Mouse (Mus musculus): ENCODE measurements around the gene Igsf21. TPM values are rescaled to one million over a fixed set of nuclear protein-coding genes. Genes with fewer than 3 reads are reported as not detected.

The Igsf21 gene
- total and polyA plus RNA-seq, 2 experiments from 2014 or later = 125 to 176 TPM

DNA sequence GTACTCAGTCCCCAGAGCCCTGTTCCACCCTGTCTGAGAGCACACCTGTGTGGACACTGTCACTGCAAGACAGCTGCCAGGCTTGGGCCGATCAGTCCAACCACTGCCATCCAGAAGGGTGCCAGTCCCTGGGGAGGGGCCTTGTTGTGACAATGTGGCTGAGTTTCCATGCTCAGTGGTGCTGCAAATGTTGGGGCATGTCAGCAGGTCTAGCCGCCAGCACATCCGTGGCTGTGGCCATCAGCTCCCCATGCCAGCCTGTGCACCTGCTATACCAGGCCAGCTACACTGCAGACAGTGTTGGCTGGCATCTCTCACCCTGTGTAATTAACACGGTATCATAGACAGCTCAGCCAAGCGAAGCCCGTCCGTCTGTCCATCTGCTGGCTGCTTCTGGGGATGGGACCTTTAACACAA, 129.3 kb downstream of the Igsf21 start:
- no peak for TF ChIP-seq CTCF (IDR thresholded peaks at IDR 0.05; ENCODE audit: low read depth)
- Histone ChIP-seq H3K4me3 (ENCODE audit: low read length) (no peak overlapping the region), H3K9me3 (ENCODE audit: low read length) (no peaks in the 10 kb centered on the region), H3K9ac (replicated peaks; ENCODE audit: low read length) (no peak overlapping the region), H3K4me1 (ENCODE audit: insufficient read depth, low read length) (no peaks in the 10 kb centered on the region), H3K27me3 (ENCODE audit: insufficient read depth, low read length) (no peaks in the 10 kb centered on the region), H3K4me2 (ENCODE audit: low read depth, low read length) (no peak overlapping the region), H3K27ac (peak overlapping the region; percentile 58), H3K36me3 (ENCODE audit: insufficient read depth, low read length) (no peaks in the 10 kb centered on the region)
- WGBS = 59% methylated on average over 7 of the region's 7 CpGs
- DNase-seq (ENCODE audit: low spot score) (peak; percentile 81), ATAC-seq (peak; percentile 88)

DNA sequence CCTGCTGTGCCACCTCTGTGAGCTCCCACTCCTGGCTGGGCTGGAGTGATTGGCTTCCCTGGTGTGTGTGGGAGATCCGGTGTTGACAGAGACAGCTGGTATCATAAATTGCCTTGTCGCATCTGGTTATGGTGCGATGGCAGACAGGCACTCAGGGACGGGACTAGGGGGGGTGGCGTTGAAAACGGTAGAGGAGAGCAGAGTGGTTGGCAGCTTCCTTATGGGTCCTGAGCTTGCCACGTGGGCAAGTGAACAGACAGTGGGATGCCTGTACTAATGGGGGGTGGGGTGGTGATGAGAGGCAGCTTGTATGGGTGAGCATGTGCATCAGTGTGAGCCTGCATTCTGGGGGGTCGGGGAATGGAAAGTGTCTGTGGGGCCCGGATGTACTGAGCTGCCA, 130.8 kb downstream of the Igsf21 start:
- Histone ChIP-seq H3K36me3 (ENCODE audit: insufficient read depth, low read length) (no peaks in the 10 kb centered on the region), H3K27me3 (ENCODE audit: insufficient read depth, low read length) (no peaks in the 10 kb centered on the region), H3K27ac (peak overlapping the region; percentile 2; the same call in 1 of the 2 replicates), H3K4me2 (ENCODE audit: low read depth, low read length) (no peak overlapping the region), H3K9me3 (ENCODE audit: low read length) (no peaks in the 10 kb centered on the region), H3K9ac (replicated peaks; ENCODE audit: low read length) (no peak overlapping the region), H3K4me3 (ENCODE audit: low read length) (no peak overlapping the region), H3K4me1 (ENCODE audit: insufficient read depth, low read length) (no peaks in the 10 kb centered on the region)
- 64% methylated on average over 9 of the region's 9 CpGs for WGBS
- DNase-seq (ENCODE audit: low spot score) (peak; percentile 43), ATAC-seq (0 out of 2 replicates have a peak, but pooled peaks have one; percentile 33)
- TF ChIP-seq CTCF (IDR thresholded peaks at IDR 0.05; ENCODE audit: low read depth) = no peak

DNA sequence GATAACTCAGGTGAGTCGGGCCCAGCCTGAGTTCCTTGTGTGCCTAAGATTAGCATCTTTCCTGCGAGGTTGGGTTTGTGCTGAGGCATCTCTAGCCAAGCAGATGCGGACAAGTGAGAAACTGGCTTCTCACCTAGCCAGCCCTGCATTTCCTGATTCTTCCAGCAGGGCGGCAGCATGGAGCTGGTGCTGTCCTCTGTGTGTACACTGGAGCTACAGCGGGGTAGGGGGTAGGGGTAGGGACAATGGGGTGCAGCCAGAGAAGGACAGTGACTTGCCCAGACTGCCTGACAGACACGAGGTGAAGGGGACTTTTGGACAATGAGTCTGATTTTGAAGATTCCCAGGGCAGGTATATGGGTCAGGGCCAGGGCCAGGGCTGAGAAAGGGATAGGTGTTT, 131.5 kb downstream of the Igsf21 start:
- ATAC-seq (no peak), DNase-seq (ENCODE audit: low spot score) (no peak)
- Histone ChIP-seq H3K9me3 (ENCODE audit: low read length) (no peaks in the 10 kb centered on the region), H3K4me3 (ENCODE audit: low read length) (no peak overlapping the region), H3K36me3 (ENCODE audit: insufficient read depth, low read length) (no peaks in the 10 kb centered on the region), H3K27ac (no peak overlapping the region), H3K4me1 (ENCODE audit: insufficient read depth, low read length) (no peaks in the 10 kb centered on the region), H3K9ac (replicated peaks; ENCODE audit: low read length) (no peak overlapping the region), H3K27me3 (ENCODE audit: insufficient read depth, low read length) (no peaks in the 10 kb centered on the region), H3K4me2 (ENCODE audit: low read depth, low read length) (no peak overlapping the region)
- 94% methylated on average over 6 of the region's 6 CpGs for WGBS
- TF ChIP-seq CTCF (IDR thresholded peaks at IDR 0.05; ENCODE audit: low read depth) = peak; percentile 57

DNA sequence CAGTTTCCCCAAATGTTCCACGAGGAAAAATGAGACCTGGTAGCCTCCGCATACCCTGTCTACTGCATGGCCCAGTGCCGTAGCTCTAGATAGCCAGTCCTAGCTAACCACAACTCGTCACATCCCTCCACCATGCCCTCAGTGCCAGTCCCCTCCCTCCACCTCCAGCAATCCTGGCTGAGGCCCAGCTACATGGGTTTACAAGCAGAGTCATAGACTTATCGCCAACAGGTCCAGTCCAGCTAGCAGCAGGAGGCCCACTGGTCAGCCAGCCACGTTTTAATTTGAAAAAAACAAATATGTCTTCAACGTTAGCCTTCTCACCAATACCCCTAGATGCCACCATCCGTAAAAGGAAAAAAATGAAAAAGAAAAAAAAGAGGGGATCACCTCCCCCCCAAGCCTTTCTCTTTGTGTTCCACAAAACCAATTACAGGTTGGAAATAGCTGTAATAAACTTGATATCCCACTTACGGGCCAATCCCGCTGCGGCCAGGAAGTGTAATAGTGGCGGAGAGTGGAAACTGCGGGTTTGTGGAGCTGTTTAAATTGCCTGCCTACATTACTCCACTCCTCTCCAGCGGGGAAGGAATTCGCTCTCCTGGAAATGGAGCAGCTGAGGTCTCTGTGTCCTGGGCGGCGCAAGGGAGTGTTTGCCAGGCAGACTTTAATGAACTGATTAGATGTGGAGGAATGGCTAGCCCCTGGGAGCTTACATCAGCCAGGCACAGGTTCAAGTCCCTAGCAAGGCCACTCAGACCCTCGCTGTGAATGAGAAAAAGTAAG, 132.7 kb downstream of the Igsf21 start:
- TF ChIP-seq CTCF (IDR thresholded peaks at IDR 0.05; ENCODE audit: low read depth) = peak; percentile 28; the same call in 1 of the 2 replicates
- no peak overlapping the region for H3K9ac ChIP-seq (replicated peaks; ENCODE audit: low read length)
- peaks cover 9% of the 10 kb centered on the region for H3K4me1 ChIP-seq (ENCODE audit: insufficient read depth, low read length)
- WGBS = 52% methylated on average over 18 of the region's 18 CpGs
- H3K36me3 ChIP-seq (ENCODE audit: insufficient read depth, low read length) = no peaks in the 10 kb centered on the region
- H3K27me3 ChIP-seq (ENCODE audit: insufficient read depth, low read length) = no peaks in the 10 kb centered on the region
- H3K9me3 ChIP-seq (ENCODE audit: low read length) = no peaks in the 10 kb centered on the region
- DNase-seq (ENCODE audit: low spot score) = peak; percentile 64
- no peak overlapping the region for H3K4me2 ChIP-seq (ENCODE audit: low read depth, low read length)
- ATAC-seq = no peak
- H3K27ac ChIP-seq = peak overlapping the region; percentile 32; the same call in 1 of the 2 replicates
- no peak overlapping the region for H3K4me3 ChIP-seq (ENCODE audit: low read length)

DNA sequence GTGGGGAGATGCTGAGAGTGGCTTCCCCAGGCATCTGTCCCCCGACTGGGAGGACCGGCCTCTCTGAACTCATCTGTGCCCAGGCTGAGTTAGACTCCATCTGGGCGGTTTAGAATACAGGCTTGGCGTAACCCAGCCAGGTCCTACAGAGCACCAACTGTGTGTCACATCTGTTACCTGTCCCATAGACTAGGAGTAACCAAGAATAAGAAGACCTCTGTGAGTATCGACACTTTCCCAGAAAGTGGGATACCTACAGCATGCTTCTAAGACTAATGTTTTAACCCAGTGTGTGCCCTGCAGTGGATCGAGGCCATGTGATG, 137.0 kb downstream of the Igsf21 start:
- no peak overlapping the region for H3K9ac ChIP-seq (replicated peaks; ENCODE audit: low read length)

DNA sequence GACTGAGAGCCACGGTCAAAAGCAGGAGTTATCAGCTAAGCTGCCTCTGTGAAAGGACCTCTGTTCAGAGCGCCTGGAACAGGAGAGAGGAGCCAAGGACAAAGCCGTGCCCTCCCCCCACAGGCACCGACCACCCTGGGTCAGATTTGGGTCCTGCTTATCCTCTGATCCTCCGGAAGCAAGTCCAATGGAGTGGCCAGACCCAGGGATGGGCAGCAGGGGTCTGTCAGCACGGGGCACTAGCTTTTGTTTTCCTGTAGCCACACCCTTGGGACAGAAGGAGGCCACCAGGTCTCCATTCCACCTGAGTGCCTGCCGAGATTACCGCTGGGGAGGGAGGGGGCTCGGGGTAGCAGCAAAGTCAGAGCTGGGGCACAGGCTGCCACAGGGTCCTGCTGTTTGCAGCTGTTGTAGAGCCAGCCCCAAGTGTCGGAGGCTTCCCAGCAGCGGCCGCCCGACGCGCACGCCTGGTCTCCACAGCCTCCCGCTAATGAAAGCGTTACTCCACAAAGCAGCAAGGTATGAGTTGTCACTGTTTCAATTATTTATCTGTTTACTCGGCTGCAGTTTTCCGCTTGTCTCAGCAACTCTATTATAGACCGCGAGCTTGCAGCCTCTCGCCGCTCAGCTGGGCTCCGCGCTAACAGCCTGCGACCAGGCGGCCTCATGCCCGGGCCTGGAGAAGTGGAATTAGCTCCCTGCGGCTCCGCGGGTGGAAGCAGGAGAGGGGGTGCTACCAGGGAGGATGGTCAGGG, 137.5 kb downstream of the Igsf21 start:
- DNase-seq (ENCODE audit: low spot score) (peak; percentile 63), ATAC-seq (peak; percentile 41; the same call in 1 of the 2 replicates)
- no peaks in the 10 kb centered on the region for H3K9me3 ChIP-seq (ENCODE audit: low read length)
- peak overlapping the region; percentile 10; the same call in 1 of the 2 replicates for H3K4me3 ChIP-seq (ENCODE audit: low read length)
- peak overlapping the region; percentile 74 for H3K27ac ChIP-seq
- peak overlapping the region; percentile 28; the same call in 1 of the 2 replicates for H3K9ac ChIP-seq (replicated peaks; ENCODE audit: low read length)
- no peak for TF ChIP-seq CTCF (IDR thresholded peaks at IDR 0.05; ENCODE audit: low read depth)
- H3K4me2 ChIP-seq (ENCODE audit: low read depth, low read length) = peak overlapping the region; percentile 43
- WGBS = 4% methylated on average over 32 of the region's 32 CpGs
- H3K4me1 ChIP-seq (ENCODE audit: insufficient read depth, low read length) = peaks cover 18% of the 10 kb centered on the region
- no peaks in the 10 kb centered on the region for H3K27me3 ChIP-seq (ENCODE audit: insufficient read depth, low read length)
- no peaks in the 10 kb centered on the region for H3K36me3 ChIP-seq (ENCODE audit: insufficient read depth, low read length)

More for the DNA sequence above, 137.0 kb downstream of the Igsf21 start:
- Histone ChIP-seq H3K4me1 (ENCODE audit: insufficient read depth, low read length) (peaks cover 18% of the 10 kb centered on the region), H3K27me3 (ENCODE audit: insufficient read depth, low read length) (no peaks in the 10 kb centered on the region), H3K9me3 (ENCODE audit: low read length) (no peaks in the 10 kb centered on the region), H3K27ac (peak overlapping the region; percentile 74), H3K4me3 (ENCODE audit: low read length) (no peak overlapping the region), H3K36me3 (ENCODE audit: insufficient read depth, low read length) (no peaks in the 10 kb centered on the region), H3K4me2 (ENCODE audit: low read depth, low read length) (peak overlapping the region; percentile 43; the same call in 1 of the 2 replicates)
- 44% methylated on average over 6 of the region's 6 CpGs for WGBS
- no peak for TF ChIP-seq CTCF (IDR thresholded peaks at IDR 0.05; ENCODE audit: low read depth)
- ATAC-seq (peak; percentile 18; the same call in 1 of the 2 replicates), DNase-seq (ENCODE audit: low spot score) (no peak)

Data from hindbrain, postnatal 0 days (tissue).